Mouse (Mus musculus) embryonic facial prominence, embryonic 14.5 days (tissue): ENCODE measurements around the gene Tsc2. TPM values are rescaled to one million over a fixed set of nuclear protein-coding genes. Genes with fewer than 3 reads are reported as not detected.

Source experiments
- ATAC-seq: fragments of 200-750 bp; cut with Nextera tagmentation; 2 replicates; pipeline ENCODE4 v1.8.0; 2017; ENCODE audit warnings: low read depth, moderate number of reproducible peaks, moderate TSS enrichment
- DNase-seq: peaks from one replicate; pipeline ENCODE4 v3.0.0-alpha.2; 2015; ENCODE audit warnings: low spot score
- H3K27ac ChIP-seq: fragments of 300-500 bp; sonication (generic); replicated peaks from 2 replicates; pipeline ENCODE4 v1.5.1; 2014; ENCODE audit warnings: low read depth, mild to moderate bottlenecking, low read length, moderate library complexity
- H3K27me3 ChIP-seq: fragments of 300-500 bp; sonication (generic); replicated peaks from 2 replicates; pipeline ENCODE4 v1.6.1; 2014; ENCODE audit warnings: low read length; ENCODE audit not compliant: control insufficient read depth, insufficient read depth
- H3K36me3 ChIP-seq: fragments of 300-500 bp; sonication (generic); 2 replicates; pipeline ENCODE4 v1.6.1; 2014; ENCODE audit warnings: low read length, mixed read lengths; ENCODE audit not compliant: control insufficient read depth, insufficient read depth
- H3K4me1 ChIP-seq: fragments of 300-500 bp; sonication (generic); 2 replicates; pipeline ENCODE4 v1.6.1; 2014; ENCODE audit warnings: antibody characterized with exemption, low read length; ENCODE audit not compliant: control insufficient read depth, insufficient read depth
- H3K4me2 ChIP-seq: fragments of 300-500 bp; sonication (generic); 2 replicates; pipeline ENCODE4 v1.6.1; 2014; ENCODE audit warnings: low read depth, mild to moderate bottlenecking, low read length, moderate library complexity, mixed read lengths
- H3K4me3 ChIP-seq: fragments of 300-500 bp; sonication (generic); 2 replicates; pipeline ENCODE4 v1.5.1; 2014; ENCODE audit warnings: low read depth, mild to moderate bottlenecking, low read length
- H3K9ac ChIP-seq: fragments of 300-500 bp; sonication (generic); 2 replicates; pipeline ENCODE4 v1.6.1; 2014; ENCODE audit warnings: low read depth, mild to moderate bottlenecking, low read length, moderate library complexity, mixed read lengths
- H3K9me3 ChIP-seq: fragments of 300-500 bp; sonication (generic); 2 replicates; pipeline ENCODE4 v1.6.1; 2016; ENCODE audit warnings: low read length; ENCODE audit not compliant: control insufficient read depth
- WGBS: fragments of 180-500 bp; shearing (Covaris S2); extraction: QIAGEN DNeasy Blood & Tissue Kit; methylation state at CpG from one replicate; pipeline ENCODE4 v1.1.7; 2014; 5-methylcytosine and 5-hydroxymethylcytosine counted together
- polyA plus RNA-seq: library from polyadenylated mRNA; unstranded; fragments of >200 nt; fragmentation: Nextera tagmentation; extraction: Ambion mirVana; gene quantifications from 2 replicates; pipeline ENCODE4 v1.2.1, GENCODE M21; 2014

Gene Tsc2
- 60.8 and 71.2 TPM in 2 replicates for polyA plus RNA-seq

- Histone ChIP-seq H3K4me3 (peak within 1 kb of the TSS; percentile 58), H3K27me3 (no peaks in the 10 kb centered on the region), H3K9ac (peak within 1 kb of the TSS; percentile 71), H3K9me3 (no peaks in the 10 kb centered on the region), H3K36me3 (peaks cover 33% of the 10 kb centered on the region), H3K4me1 (peaks cover 12% of the 10 kb centered on the region), H3K4me2 (peak within 1 kb of the TSS; percentile 81), H3K27ac (peak within 1 kb of the TSS; percentile 85)
- 2% methylated on average over 50 of the region's 51 CpGs for WGBS
- ATAC-seq (peak; percentile 94), DNase-seq (peak; percentile 96)
Observed at GRCm38 (mm10) chr17:24632167-24632812, at the start of gene Tsc2, which contains the start of gene Nthl1. Tsc2 (minus strand) TSS chr17:24632630. Nthl1 (plus strand) TSS chr17:24632680.

- Histone ChIP-seq H3K4me2 (no peak overlapping the region), H3K27ac (no peak overlapping the region)
- 91% methylated on average over 24 of the region's 24 CpGs for WGBS
Observed at GRCm38 (mm10) chr17:24677500-24678080, 45.2 kb upstream of the Tsc2 start.

GRCm38 (mm10) chr17:24676877-24677276 is 44.4 kb upstream of the Tsc2 start:
- no peak overlapping the region for H3K4me2 ChIP-seq
- no peak overlapping the region for H3K27ac ChIP-seq
- no peak overlapping the region for H3K4me3 ChIP-seq
- no peaks in the 10 kb centered on the region for H3K9me3 ChIP-seq
- H3K36me3 ChIP-seq = peaks cover 55% of the 10 kb centered on the region
- WGBS = 91% methylated on average over 5 of the region's 5 CpGs
- H3K27me3 ChIP-seq = no peaks in the 10 kb centered on the region
- DNase-seq = no peak
- H3K9ac ChIP-seq = no peak overlapping the region
- H3K4me1 ChIP-seq = peaks cover 4% of the 10 kb centered on the region; the same call in 1 of the 2 replicates
- no peak for ATAC-seq

More at GRCm38 (mm10) chr17:24677500-24678080, 45.2 kb upstream of the Tsc2 start:
- no peak overlapping the region for H3K9ac ChIP-seq
- H3K9me3 ChIP-seq = no peaks in the 10 kb centered on the region
- DNase-seq (no peak), ATAC-seq (no peak)
- peaks cover 62% of the 10 kb centered on the region for H3K36me3 ChIP-seq
- no peaks in the 10 kb centered on the region for H3K27me3 ChIP-seq
- H3K4me3 ChIP-seq = no peak overlapping the region
- H3K4me1 ChIP-seq = no peaks in the 10 kb centered on the region

GRCm38 (mm10) chr17:24676187-24676586 is 43.8 kb upstream of the Tsc2 start:
- Histone ChIP-seq H3K27me3 (no peaks in the 10 kb centered on the region), H3K4me2 (no peak overlapping the region), H3K36me3 (peaks cover 48% of the 10 kb centered on the region), H3K4me1 (peaks cover 11% of the 10 kb centered on the region), H3K4me3 (no peak overlapping the region), H3K9ac (no peak overlapping the region), H3K27ac (no peak overlapping the region), H3K9me3 (no peaks in the 10 kb centered on the region)
- ATAC-seq (peak; percentile 39; the same call in 1 of the 2 replicates), DNase-seq (peak; percentile 58)
- WGBS = 62% methylated on average over 2 of the region's 2 CpGs

GRCm38 (mm10) chr17:24674277-24674676 is 41.8 kb upstream of the Tsc2 start:
- ATAC-seq (no peak), DNase-seq (no peak)
- no peak overlapping the region for H3K9ac ChIP-seq
- H3K9me3 ChIP-seq = no peaks in the 10 kb centered on the region
- no peak overlapping the region for H3K4me3 ChIP-seq
- peaks cover 29% of the 10 kb centered on the region for H3K36me3 ChIP-seq
- no peak overlapping the region for H3K27ac ChIP-seq
- no peak overlapping the region for H3K4me2 ChIP-seq
- 78% methylated on average over 7 of the region's 7 CpGs for WGBS
- H3K4me1 ChIP-seq = peaks cover 16% of the 10 kb centered on the region
- no peaks in the 10 kb centered on the region for H3K27me3 ChIP-seq

- H3K9ac ChIP-seq = peak overlapping the region; percentile 98; the same call in 1 of the 2 replicates
- H3K36me3 ChIP-seq = peaks cover 8% of the 10 kb centered on the region
- H3K27me3 ChIP-seq = no peaks in the 10 kb centered on the region
- DNase-seq (peak; percentile 39), ATAC-seq (no peak)
- 26% methylated on average over 5 of the region's 5 CpGs for WGBS
- no peaks in the 10 kb centered on the region for H3K9me3 ChIP-seq
- H3K4me1 ChIP-seq = peaks cover 21% of the 10 kb centered on the region
- no peak overlapping the region for H3K27ac ChIP-seq
- H3K4me3 ChIP-seq = no peak overlapping the region
- peak overlapping the region; percentile 24; the same call in 1 of the 2 replicates for H3K4me2 ChIP-seq
Observed at GRCm38 (mm10) chr17:24672141-24672540, 39.7 kb upstream of the Tsc2 start.

GRCm38 (mm10) chr17:24671346-24671745 is 38.9 kb upstream of the Tsc2 start:
- H3K9me3 ChIP-seq = no peaks in the 10 kb centered on the region
- peak overlapping the region; percentile 98 for H3K9ac ChIP-seq
- peaks cover 21% of the 10 kb centered on the region for H3K4me1 ChIP-seq
- no peak overlapping the region for H3K4me3 ChIP-seq
- WGBS = 55% methylated on average over 5 of the region's 5 CpGs
- no peaks in the 10 kb centered on the region for H3K27me3 ChIP-seq
- peak overlapping the region; percentile 84 for H3K4me2 ChIP-seq
- H3K36me3 ChIP-seq = no peaks in the 10 kb centered on the region
- ATAC-seq (no peak), DNase-seq (no peak)
- no peak overlapping the region for H3K27ac ChIP-seq

GRCm38 (mm10) chr17:24670246-24670844 is 37.9 kb upstream of the Tsc2 start:
- 0 out of 2 replicates have a peak overlapping the region, but pooled peaks have one; percentile 86 for H3K27ac ChIP-seq
- no peak for ATAC-seq
- WGBS = 8% methylated on average over 8 of the region's 8 CpGs

More at GRCm38 (mm10) chr17:24670246-24670844, 37.9 kb upstream of the Tsc2 start:
- Histone ChIP-seq H3K4me3 (peak overlapping the region; percentile 99), H3K27me3 (no peaks in the 10 kb centered on the region), H3K4me2 (peak overlapping the region; percentile 84), H3K4me1 (peaks cover 21% of the 10 kb centered on the region), H3K9me3 (no peaks in the 10 kb centered on the region), H3K9ac (peak overlapping the region; percentile 98), H3K36me3 (no peaks in the 10 kb centered on the region)
- DNase-seq = no peak
